Mouse (Mus musculus) v-Abl transformed pro-B cells (cell line): ENCODE results near the gene Gm11437.

Experiments used
- in situ Hi-C, 2 experiments: fragments of 400-800 bp; cut with MboI; formaldehyde crosslinking; loops; one replicate each; pipeline ENCODE4 v1.15.1; 2025; ENCODE audit not compliant: unreplicated experiment in 2 of 2

Gene Gm11437

GRCm38 (mm10) chr11:84145201-84145798, 22.0 kb downstream of the Gm11437 start:
- in situ Hi-C loops, result loop anchor here in 1 of 2 experiments (10.0 kb wide), 1 partner anchor 670 kb away; the partner anchor contains the start of gene Mrm1

GRCm38 (mm10) chr11:84141752-84142151, 25.5 kb downstream of the Gm11437 start:
- in situ Hi-C loops, result loop anchor here in 1 of 2 experiments (10.0 kb wide), 1 partner anchor 673 kb away; the partner anchor contains the start of gene Mrm1

- in situ Hi-C loops, result loop anchor here in 1 of 2 experiments (10.0 kb wide), 1 partner anchor 332 kb away; no protein-coding TSS in a partner anchor
These were observed 30.8 kb downstream of the Gm11437 start for GRCm38 (mm10) chr11:84136453-84136852.

- in situ Hi-C loops, result loop anchor here in 1 of 2 experiments (5.0 to 10.0 kb wide), 2 partner anchors 330 to 683 kb away; partner anchors contain the start of gene Mrm1
These were observed 32.9 kb downstream of the Gm11437 start for GRCm38 (mm10) chr11:84134331-84134860.

GRCm38 (mm10) chr11:84129799-84130185, 37.5 kb downstream of the Gm11437 start:
- in situ Hi-C loops, result loop anchor here (5.0 to 10.0 kb wide), 3 partner anchors 57 to 688 kb away; partner anchors contain the start of gene Mrm1 (in 1 of the 2)

- in situ Hi-C loops, result loop anchor here in 1 of 2 experiments (5.0 kb wide), 1 partner anchor 57 kb away; no protein-coding TSS in a partner anchor
These were observed 38.1 kb downstream of the Gm11437 start, which contains the start of the genes Tada2a and Acaca for GRCm38 (mm10) chr11:84128943-84129798. Gene Tada2a, minus strand, starts transcription at chr11:84129600. Gene Acaca, plus strand, starts transcription at chr11:84129672.

- in situ Hi-C loops, result loop anchor here in 1 of 2 experiments (5.0 kb wide), 1 partner anchor 56 kb away; no protein-coding TSS in a partner anchor
These were observed 39.3 kb downstream of the Gm11437 start for GRCm38 (mm10) chr11:84127977-84128376.

- in situ Hi-C loops, result no loop called here
These were observed 46.0 kb downstream of the Gm11437 start for GRCm38 (mm10) chr11:84121051-84121956.

GRCm38 (mm10) chr11:84117431-84117830, 49.8 kb downstream of the Gm11437 start:
- in situ Hi-C loops, result no loop called here

GRCm38 (mm10) chr11:84116221-84116620, 51.1 kb downstream of the Gm11437 start:
- in situ Hi-C loops, result no loop called here

- in situ Hi-C loops, result no loop called here
These were observed 51.6 kb downstream of the Gm11437 start for GRCm38 (mm10) chr11:84115646-84116045.

- in situ Hi-C loops, result no loop called here
These were observed 53.7 kb downstream of the Gm11437 start for GRCm38 (mm10) chr11:84113623-84114022.

- in situ Hi-C loops, result no loop called here
These were observed 60.1 kb downstream of the Gm11437 start for GRCm38 (mm10) chr11:84107137-84107536.

GRCm38 (mm10) chr11:84104036-84104435, 63.2 kb downstream of the Gm11437 start:
- in situ Hi-C loops, result no loop called here

GRCm38 (mm10) chr11:84101182-84101581, 66.1 kb downstream of the Gm11437 start:
- in situ Hi-C loops, result no loop called here
